Mouse (Mus musculus) 416B (cell line): ENCODE measurements around the gene 2810004N23Rik.

Experiments used
- DNase-seq: peaks from one replicate; pipeline ENCODE4 v3.0.0; 2011; ENCODE audit warnings: low read depth

The 2810004N23Rik gene

GRCm38 (mm10) chr8:124820125-124820524 lies 42.8 kb downstream of the 2810004N23Rik start:
- no peak for DNase-seq

- no peak for DNase-seq
These were observed 43.3 kb downstream of the 2810004N23Rik start for GRCm38 (mm10) chr8:124819612-124820115.

DNA sequence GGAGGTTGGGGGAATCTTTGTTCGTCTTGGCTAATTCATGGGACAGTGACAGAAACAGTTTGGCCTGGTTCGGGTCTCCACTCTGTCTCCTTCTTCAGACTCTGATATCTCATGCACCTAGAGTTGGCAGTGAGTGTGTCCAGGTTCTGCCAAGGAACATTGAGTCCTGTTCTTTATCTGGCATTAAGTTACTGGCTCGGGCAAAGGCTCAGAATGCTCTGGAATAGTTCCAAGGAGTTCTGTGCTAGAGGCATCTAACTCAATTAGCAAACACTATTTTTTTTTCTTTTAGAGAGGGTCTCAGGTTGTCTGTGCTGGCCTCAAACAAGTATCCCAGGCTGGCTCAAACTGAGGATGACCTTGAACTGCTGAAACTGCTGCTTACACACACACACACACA lies 45.6 kb downstream of the 2810004N23Rik start:
- DNase-seq: no peak

DNA sequence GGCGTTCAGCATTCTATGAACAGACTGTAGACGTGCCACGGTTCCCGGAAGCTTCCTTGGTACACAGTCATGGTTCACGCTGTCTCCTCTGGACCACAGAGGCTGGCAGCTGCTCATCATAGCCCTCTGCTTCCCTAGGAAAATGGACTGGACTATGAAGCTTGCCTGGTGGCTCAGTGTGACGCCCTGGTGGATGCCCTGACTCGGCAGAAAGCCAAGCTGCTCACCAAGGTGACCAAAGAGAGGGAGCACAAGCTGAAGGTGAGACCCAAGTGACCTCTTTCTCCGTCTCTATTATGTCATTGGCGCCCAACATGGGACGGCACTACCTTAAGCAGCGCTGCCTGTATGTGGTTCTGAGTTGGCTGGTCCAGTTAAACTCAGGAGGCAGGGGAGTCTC lies 46.1 kb downstream of the 2810004N23Rik start:
- DNase-seq: no peak

DNA sequence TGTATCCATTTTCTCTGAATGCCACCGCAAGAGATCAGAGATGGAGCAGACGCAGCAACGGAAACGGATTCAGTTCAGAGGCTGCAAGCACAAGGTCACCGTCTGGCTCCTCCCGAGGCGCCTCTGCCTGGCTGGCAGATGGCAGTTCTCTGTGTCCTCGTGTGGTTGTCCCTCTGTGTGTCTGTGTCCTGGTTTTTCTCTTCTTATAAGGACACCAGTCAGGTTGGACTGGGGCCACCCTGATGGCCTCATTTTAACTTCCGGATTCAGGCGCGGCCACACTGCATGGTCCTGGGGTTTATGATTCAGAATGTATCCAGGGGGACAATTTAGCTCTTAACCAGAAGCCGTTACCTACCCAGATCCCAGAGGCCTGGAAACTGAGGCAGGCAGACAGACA lies 47.0 kb downstream of the 2810004N23Rik start:
- DNase-seq: no peak

DNA sequence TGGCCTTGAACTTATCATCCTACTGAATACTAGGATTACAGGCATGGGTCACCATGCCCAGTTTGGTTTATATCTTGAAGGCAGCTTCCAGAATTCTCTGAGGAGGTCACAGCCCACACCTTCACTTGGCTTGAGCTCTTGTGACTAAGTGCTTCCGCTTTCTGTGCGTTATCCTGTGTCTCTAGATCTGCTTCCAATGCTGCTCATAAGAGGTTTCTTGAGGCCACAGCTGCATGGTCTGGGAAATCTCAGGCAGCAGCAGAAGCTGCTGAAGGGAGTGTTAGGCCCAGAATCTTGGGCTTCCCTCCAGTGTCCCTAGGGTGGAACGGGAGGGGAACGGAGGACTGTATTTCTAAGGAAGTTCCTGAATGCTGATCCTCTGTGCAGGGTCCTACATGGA lies 49.6 kb downstream of the 2810004N23Rik start:
- no peak for DNase-seq

DNA sequence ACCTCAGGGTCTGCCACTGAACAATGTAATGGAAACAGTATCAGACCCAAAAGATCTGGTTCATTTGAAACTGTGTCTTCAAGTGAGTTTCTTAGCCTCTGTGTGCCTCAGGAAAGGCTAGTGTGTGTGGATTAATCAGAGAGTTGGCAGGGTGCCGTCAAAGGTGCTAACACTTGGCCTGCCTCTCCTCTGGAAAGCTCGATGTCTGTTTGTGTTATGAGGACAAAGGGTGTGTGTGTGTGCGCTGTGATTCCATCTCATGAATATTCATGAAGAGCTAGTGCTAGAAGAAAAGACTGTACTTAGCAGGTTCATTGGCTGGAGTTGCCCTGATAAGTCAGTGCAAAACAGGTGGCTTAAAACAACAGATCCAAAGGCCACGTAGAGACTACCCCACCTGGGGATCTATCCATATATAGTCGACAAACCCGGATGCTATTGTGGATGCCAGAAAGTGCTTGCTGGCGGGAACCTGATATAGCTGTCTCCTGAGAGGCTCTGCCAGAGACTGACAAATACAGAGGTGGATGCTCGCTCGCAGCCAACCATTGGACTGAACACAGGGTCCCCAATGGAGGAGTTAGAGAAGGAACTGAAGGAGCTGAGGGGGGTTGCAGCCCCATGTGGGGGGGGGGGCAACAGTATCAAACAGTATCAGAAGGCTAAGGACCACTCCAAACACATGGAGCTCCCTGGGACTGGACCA lies 52.1 kb downstream of the 2810004N23Rik start:
- no peak for DNase-seq

DNA sequence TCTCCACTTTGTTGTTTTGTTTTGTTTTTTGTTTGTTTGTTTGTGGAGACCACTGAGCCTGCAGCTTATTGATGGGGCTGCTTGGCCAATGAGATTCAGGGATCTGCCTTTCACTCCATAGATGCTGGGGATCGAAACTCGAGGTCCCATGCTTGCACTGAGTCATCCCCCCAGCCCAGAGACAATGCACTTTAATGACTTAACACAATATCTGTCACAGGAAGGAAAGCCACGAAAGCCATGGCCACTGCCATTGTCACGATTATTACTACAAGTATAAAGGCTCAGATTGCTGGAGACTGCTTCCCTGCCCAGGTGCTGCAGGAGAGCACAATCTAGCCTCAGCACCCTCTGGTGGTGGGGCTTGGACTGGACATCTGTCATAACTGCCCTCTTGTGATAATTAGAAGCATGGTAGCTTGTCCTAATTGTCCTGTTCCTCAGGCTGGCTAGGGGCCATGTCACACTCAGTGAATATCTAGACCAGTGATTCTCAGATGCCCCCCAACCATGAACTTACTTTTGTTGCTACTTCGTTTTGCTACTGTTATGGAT lies 52.8 kb downstream of the 2810004N23Rik start:
- DNase-seq: peak; percentile 51

DNA sequence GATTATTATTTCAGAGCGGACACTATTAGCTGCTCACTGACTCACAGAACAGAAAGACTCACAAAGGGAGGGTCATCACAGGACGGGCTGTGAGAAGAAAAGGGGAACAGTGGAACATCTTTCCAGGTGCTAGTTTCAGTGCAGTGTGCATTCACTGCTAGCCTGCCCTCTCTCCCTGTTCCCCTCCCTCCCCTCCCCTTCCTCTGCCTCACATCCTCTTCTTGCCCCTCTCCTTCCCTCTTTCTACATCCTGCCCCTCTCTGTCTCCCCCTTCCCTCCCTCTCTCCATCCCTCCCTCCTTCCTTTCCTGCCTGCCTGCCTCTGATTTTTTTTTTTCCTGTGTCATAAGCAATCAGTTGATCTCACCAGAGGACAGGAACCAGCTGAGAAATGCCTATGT lies 53.5 kb downstream of the 2810004N23Rik start:
- DNase-seq: peak; percentile 28

GRCm38 (mm10) chr8:124805990-124806389 lies 56.9 kb downstream of the 2810004N23Rik start:
- no peak for DNase-seq

DNA sequence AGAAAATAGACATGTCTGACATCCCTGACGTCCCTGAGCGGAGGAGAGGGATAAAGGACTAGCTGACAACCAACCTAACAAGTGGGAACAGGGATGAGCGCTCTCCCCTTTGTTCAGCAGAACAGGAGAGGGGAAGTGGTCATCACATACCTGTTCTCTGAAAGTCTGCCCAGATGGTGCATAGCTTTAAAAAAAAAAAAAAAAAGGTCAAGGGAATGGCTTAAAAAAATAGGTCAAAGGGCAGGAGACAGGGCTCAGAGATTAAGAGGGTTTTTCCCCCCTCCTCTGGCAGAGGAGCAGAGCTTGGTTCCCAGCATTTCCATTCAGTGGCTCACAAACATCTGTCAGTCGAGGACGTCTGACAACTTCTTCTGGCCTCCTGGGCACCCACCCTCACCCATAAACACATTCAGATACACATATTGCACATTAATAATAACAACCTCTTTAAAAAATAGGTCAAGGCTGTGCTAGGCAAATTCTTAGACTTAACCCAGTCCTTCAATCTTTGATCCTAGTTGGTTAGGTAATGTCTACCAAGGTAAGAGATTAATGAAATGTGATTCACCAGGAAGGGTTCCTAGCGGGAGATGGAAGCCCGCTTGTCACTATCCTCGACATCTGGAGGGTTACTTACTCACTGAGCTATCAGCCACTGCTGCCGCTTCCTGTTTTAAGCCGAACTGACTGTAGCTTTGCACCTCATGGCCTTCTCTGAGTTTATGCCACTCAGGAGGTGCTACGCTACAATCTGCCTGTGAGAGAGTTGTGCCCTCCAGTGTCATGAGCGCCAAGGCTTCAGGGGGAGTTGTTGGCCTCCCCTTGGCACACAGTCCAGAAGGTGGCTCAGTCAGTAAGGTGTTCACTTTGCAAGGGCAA lies 58.9 kb downstream of the 2810004N23Rik start:
- DNase-seq: peak; percentile 49

DNA sequence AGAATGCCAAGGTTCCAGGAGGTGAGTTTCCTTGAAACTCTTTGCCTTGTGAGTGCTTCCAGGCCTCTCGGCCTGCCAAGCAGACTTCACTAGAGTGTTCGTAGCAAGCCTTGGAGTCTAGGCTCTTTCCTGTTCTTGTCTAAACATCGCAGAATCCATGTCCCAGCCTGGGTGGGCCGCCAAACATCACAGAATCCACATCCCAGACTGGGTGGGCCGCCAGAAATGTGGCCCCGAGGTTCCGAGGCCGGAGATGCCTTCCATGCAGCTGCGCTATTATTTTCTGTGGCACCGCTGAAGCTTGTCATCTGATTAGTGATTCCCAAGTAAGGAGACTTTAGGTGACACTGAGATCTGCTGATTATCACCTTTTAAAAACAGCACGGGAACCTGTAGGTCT lies 62.4 kb downstream of the 2810004N23Rik start:
- no peak for DNase-seq

DNA sequence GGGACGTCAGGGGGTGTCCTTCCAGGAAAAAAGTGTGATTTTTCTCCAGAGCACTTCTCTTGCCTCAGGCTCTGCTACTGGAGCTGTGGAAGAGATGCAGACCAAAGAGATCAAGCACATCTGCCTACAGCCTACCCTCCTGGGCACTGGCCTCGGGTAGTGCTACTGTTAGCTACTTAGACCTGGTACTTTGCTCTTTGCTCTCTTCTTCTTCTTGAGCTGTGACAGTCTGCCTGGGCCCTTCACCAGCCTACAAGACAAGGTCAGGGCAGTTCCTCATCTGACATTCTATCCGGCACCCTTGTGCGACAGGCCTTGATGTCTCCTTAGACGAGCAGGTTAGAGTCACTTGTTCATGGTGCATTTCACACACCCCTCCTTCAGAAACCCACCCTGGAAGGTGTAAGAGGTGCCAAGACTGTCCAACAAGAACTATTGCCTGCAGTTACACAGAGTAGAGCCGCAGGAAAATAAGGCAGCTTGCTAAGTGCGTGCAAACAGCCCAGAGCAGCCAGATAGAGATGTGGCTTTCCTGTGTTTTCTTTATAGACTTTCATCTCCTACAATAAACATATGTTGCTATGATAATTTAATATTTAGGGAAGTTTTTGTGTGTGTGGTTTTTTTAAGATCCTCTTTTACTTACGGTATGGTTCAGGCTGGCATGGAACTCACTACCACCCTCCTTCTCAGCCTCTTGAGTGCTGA lies 67.0 kb downstream of the 2810004N23Rik start:
- DNase-seq: no peak

GRCm38 (mm10) chr8:124794486-124794780 lies 68.5 kb downstream of the 2810004N23Rik start:
- DNase-seq: no peak

DNA sequence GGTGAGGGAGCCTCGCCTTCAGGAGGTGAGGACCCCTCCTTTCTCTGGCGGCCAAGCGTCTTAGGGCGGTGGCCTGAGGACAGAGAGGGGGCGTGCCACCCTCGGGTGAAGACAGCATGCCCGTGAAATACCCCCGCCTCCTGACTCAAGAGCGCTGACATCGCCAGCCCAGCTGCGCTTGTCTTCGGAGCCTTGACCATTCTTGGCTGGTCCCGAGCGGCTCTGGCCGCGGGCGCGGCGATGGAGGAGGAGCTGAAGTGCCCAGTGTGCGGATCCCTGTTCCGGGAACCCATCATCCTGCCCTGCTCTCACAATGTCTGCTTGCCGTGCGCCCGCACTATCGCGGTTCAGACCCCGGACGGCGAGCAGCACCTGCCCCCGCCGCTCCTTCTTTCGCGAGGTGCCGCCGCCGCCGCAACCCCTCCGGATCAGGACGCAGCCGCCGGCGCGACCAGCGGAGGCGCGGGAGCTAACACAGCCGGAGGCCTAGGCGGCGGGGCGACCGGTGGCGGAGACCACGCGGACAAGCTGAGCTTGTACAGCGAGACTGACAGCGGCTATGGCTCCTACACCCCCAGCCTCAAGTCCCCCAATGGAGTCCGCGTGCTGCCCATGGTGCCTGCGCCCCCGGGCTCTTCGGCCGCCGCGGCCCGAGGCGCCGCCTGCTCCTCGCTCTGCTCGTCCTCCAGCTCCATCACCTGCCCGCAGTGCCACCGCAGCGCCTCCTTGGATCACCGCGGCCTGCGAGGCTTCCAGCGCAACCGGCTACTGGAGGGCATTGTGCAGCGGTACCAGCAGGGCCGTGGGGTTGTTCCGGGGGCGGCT lies 69.0 kb downstream of the 2810004N23Rik start:
- no peak for DNase-seq

- DNase-seq: no peak
These were observed 69.7 kb downstream of the 2810004N23Rik start for GRCm38 (mm10) chr8:124793172-124793651.

- no peak for DNase-seq
These were observed 70.2 kb downstream of the 2810004N23Rik start, which contains the start of gene Trim67 for GRCm38 (mm10) chr8:124792708-124793107. Gene Trim67 (plus strand): TSS chr8:124793092.

DNA sequence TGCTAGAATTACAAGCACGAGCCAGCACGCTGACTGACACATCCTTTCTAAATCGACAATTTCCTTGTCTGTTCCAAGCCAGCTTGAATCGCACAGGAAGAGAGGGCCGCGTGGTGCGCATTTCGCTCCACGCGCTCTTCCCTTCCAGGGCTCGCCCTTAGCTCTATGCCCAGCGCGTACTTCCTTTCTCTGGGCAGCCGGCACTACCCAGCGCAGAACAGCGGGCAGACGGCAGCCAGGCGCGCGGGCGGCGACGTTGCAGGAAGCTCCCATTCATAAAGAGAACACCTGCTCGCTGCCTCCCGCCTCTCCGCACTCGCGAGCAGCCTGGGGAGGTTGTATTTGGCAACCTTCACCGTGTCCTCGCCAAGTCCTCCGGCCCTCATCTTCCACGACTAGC lies 70.7 kb downstream of the 2810004N23Rik start:
- no peak for DNase-seq

DNA sequence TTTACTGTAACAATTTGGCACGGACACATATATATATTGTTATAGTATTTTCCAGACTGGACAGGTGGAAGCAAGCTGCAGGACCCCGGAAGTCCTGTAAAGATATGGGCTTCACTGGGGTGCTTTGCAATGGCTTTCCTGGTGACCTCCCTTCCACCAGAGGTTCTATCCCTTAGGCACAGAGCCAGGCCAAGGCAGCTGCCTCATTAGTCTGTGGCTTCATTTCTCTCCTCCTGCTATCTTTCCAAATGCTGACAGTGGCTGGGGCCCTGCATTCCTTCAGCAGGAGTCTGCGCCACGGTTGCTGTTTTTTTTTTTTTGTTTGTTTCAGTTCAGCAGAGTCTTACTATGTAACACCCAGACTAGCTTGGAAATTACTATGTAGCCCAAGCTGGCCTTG lies 71.2 kb downstream of the 2810004N23Rik start:
- DNase-seq: no peak

GRCm38 (mm10) chr8:124790676-124791075 lies 72.2 kb downstream of the 2810004N23Rik start:
- DNase-seq: peak; percentile 72
